Mouse (Mus musculus): ENCODE measurements at regions not wholly inside any gene's neighbourhood (a gene's known extent, or its start where the extent isn't known, plus 50 kb on each side); places are given as distances from the start of the nearest gene placed in this dataset.
A peak's percentile ranks its signal among the peaks of the same experiment; 100 is the strongest.

DNA sequence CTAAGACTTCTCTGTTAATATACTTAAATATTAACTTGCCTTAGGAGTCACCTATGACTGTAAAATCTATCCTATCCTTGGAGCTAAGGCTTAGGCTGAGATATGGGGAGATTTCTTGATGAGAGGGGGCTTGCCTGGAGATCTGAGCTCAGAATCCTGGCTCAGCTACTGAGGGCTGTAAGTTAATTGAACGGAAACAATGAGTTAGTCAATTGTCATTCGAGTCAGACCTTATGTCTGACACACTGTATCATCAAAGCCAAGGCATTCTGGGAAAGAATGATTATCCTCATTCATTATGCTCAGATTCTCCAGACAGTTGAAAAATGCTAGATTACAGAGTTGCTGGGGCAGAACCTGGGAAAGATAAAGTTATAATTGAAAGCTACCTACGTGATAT, 118.5 kb downstream of the Zfp395 start:
- H3K4me1 ChIP-seq (ENCODE audit: insufficient read depth, low read length) = no peaks in the 10 kb centered on the region
- H3K36me3 ChIP-seq (ENCODE audit: insufficient read depth, low read length) = no peaks in the 10 kb centered on the region
- H3K4me2 ChIP-seq (ENCODE audit: low read depth, low read length) = no peak overlapping the region
- DNase-seq (ENCODE audit: low spot score) = peak; percentile 27
- ATAC-seq = peak; percentile 62; the same call in 1 of the 2 replicates
- H3K9ac ChIP-seq (replicated peaks; ENCODE audit: low read length) = no peak overlapping the region
- no peak for TF ChIP-seq CTCF (IDR thresholded peaks at IDR 0.05; ENCODE audit: low read depth)
- no peaks in the 10 kb centered on the region for H3K27me3 ChIP-seq (ENCODE audit: insufficient read depth, low read length)
- WGBS = 33% methylated on average over 3 of the region's 3 CpGs
- no peak overlapping the region for H3K27ac ChIP-seq
- H3K9me3 ChIP-seq (ENCODE audit: low read length) = no peaks in the 10 kb centered on the region
- no peak overlapping the region for H3K4me3 ChIP-seq (ENCODE audit: low read length)

DNA sequence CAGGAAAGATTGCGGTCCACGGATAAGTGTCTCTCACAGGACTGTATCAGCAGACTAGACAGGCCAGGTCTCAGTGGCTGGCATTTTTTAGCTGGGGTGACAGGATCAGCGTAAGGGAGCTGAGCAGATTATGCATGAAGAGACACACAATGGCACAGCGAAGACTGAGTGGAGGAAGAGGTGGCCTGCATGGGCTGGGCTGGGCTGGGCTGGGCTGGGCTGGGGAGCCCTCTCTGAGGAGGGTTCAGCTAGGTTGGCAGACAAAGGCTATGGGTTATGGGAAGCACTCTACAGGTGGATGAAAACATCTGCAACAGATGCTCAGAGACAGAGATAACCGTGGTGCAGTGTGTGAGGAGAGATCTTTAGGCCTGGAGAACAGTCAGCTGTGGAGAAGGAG, 121.6 kb downstream of the Zfp395 start:
- H3K27me3 ChIP-seq (ENCODE audit: insufficient read depth, low read length) = no peaks in the 10 kb centered on the region
- H3K4me1 ChIP-seq (ENCODE audit: insufficient read depth, low read length) = no peaks in the 10 kb centered on the region
- TF ChIP-seq CTCF (IDR thresholded peaks at IDR 0.05; ENCODE audit: low read depth) = no peak
- no peak overlapping the region for H3K27ac ChIP-seq
- WGBS = 68% methylated on average over 5 of the region's 5 CpGs
- H3K9me3 ChIP-seq (ENCODE audit: low read length) = no peaks in the 10 kb centered on the region
- DNase-seq (ENCODE audit: low spot score) = no peak
- no peak overlapping the region for H3K4me2 ChIP-seq (ENCODE audit: low read depth, low read length)
- H3K9ac ChIP-seq (replicated peaks; ENCODE audit: low read length) = no peak overlapping the region
- no peak overlapping the region for H3K4me3 ChIP-seq (ENCODE audit: low read length)
- no peak for ATAC-seq
- no peaks in the 10 kb centered on the region for H3K36me3 ChIP-seq (ENCODE audit: insufficient read depth, low read length)

DNA sequence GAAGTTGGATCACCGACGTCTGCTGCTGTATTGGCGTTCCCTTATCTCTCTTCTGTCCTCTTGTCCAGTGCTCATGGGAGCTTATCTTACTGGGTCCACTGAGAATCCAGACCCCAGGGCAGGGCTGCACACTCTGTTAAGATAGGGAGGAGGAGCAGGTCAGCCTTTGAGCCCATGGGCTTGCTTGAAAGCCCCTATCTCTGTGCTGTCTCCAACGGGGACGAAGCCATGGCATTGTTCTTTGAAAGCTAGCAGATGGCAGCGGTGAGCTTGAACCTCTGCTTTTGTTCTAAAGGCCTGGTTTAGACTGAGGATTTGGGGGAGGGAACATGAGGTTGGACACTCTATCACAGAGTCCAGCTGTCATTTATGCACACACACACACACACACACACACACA, 122.2 kb downstream of the Zfp395 start:
- no peaks in the 10 kb centered on the region for H3K9me3 ChIP-seq (ENCODE audit: low read length)
- no peaks in the 10 kb centered on the region for H3K27me3 ChIP-seq (ENCODE audit: insufficient read depth, low read length)
- no peak overlapping the region for H3K4me2 ChIP-seq (ENCODE audit: low read depth, low read length)
- H3K27ac ChIP-seq = no peak overlapping the region
- WGBS = 40% methylated on average over 6 of the region's 6 CpGs
- H3K36me3 ChIP-seq (ENCODE audit: insufficient read depth, low read length) = no peaks in the 10 kb centered on the region
- no peak for DNase-seq (ENCODE audit: low spot score)
- no peak overlapping the region for H3K9ac ChIP-seq (replicated peaks; ENCODE audit: low read length)
- H3K4me1 ChIP-seq (ENCODE audit: insufficient read depth, low read length) = no peaks in the 10 kb centered on the region
- no peak for TF ChIP-seq CTCF (IDR thresholded peaks at IDR 0.05; ENCODE audit: low read depth)
- H3K4me3 ChIP-seq (ENCODE audit: low read length) = no peak overlapping the region
- ATAC-seq = no peak

All from hindbrain, postnatal 0 days (tissue).